Mouse (Mus musculus) cerebellum, adult 2 months (tissue): ENCODE results near the gene Btnl9.

Experiments
- CTCF ChIP-seq: fragments of 200-500 bp; IDR thresholded peaks from 2 replicates; pipeline ENCODE4 v1.5.1; 2011; ENCODE audit warnings: low read depth, mild to moderate bottlenecking, control low read depth, low read length, moderate library complexity, borderline replicate concordance; ENCODE audit not compliant: insufficient read depth
- POLR2A ChIP-seq: fragments of 200-500 bp; IDR thresholded peaks from 2 replicates; pipeline ENCODE4 v1.6.1; 2011; ENCODE audit warnings: low read length, control low read depth, borderline replicate concordance; ENCODE audit not compliant: insufficient read depth

GRCm38 (mm10) chr11:49183172-49183571 lies 3.8 kb downstream of the Btnl9 start:
- TF ChIP-seq CTCF (no peak), POLR2A (no peak)
